Mouse (Mus musculus) hindbrain, embryonic 12.5 days (tissue): Measurements from ENCODE around the gene Hoxd4. TPM values are rescaled to one million over a fixed set of nuclear protein-coding genes. Genes with fewer than 3 reads are reported as not detected.

Experiments
- ATAC-seq: fragments of 200-750 bp; cut with Nextera tagmentation; 2 replicates; pipeline ENCODE4 v1.8.0; 2017; ENCODE audit warnings: moderate TSS enrichment; ENCODE audit not compliant: low FRiP score
- H3K27ac ChIP-seq: fragments of 300-500 bp; sonication (generic); 2 replicates; pipeline ENCODE4 v1.5.1; 2016; ENCODE audit warnings: mild to moderate bottlenecking
- H3K27me3 ChIP-seq: fragments of 300-500 bp; sonication (generic); 2 replicates; pipeline ENCODE4 v1.6.1; 2016; ENCODE audit warnings: mild to moderate bottlenecking
- H3K36me3 ChIP-seq: fragments of 300-500 bp; sonication (generic); 2 replicates; pipeline ENCODE4 v1.6.1; 2016; ENCODE audit warnings: mild to moderate bottlenecking
- H3K4me1 ChIP-seq: fragments of 300-500 bp; sonication (generic); 2 replicates; pipeline ENCODE4 v1.6.1; 2016
- H3K4me2 ChIP-seq: fragments of 300-500 bp; sonication (generic); replicated peaks from 2 replicates; pipeline ENCODE4 v1.6.1; 2016; ENCODE audit warnings: mild to moderate bottlenecking
- H3K4me3 ChIP-seq: fragments of 300-500 bp; sonication (generic); 2 replicates; pipeline ENCODE4 v1.5.1; 2016; ENCODE audit warnings: mild to moderate bottlenecking
- H3K9ac ChIP-seq: fragments of 300-500 bp; sonication (generic); 2 replicates; pipeline ENCODE4 v1.6.1; 2016; ENCODE audit warnings: mild to moderate bottlenecking, moderate library complexity
- H3K9me3 ChIP-seq: fragments of 300-500 bp; sonication (generic); replicated peaks from 2 replicates; pipeline ENCODE4 v1.6.1; 2016; ENCODE audit warnings: mild to moderate bottlenecking
- WGBS: fragments of 180-500 bp; shearing (Covaris S2); methylation state at CpG from one replicate; pipeline ENCODE4 v1.1.7; 2016; 5-methylcytosine and 5-hydroxymethylcytosine counted together
- polyA plus RNA-seq: library from polyadenylated mRNA; unstranded; fragments of >200 nt; fragmentation: Nextera tagmentation; extraction: Ambion mirVana; gene quantifications from 2 replicates; pipeline ENCODE4 v1.2.1, GENCODE M21; 2016

The Hoxd4 gene
- polyA plus RNA-seq, 1 experiment from 2014 or later, result 3.6 TPM

- no peaks in the 10 kb centered on the region for H3K4me1 ChIP-seq
- H3K9ac ChIP-seq, result no peak overlapping the region
- H3K27me3 ChIP-seq, result peaks cover 100% of the 10 kb centered on the region
- no peaks in the 10 kb centered on the region for H3K9me3 ChIP-seq
- no peak overlapping the region for H3K27ac ChIP-seq
- H3K36me3 ChIP-seq, result no peaks in the 10 kb centered on the region
- no peak overlapping the region for H3K4me2 ChIP-seq
- ATAC-seq, result no peak
- H3K4me3 ChIP-seq, result no peak overlapping the region
- WGBS, result 7% methylated on average over 5 of the region's 5 CpGs
Measured at GRCm38 (mm10) chr2:74720955-74721491, 9.3 kb downstream of the Hoxd4 start.

GRCm38 (mm10) chr2:74721882-74722281 is 10.2 kb downstream of the Hoxd4 start:
- WGBS, result 3% methylated on average over 6 of the region's 6 CpGs
- H3K9ac ChIP-seq, result no peak overlapping the region
- peaks cover 100% of the 10 kb centered on the region for H3K27me3 ChIP-seq
- no peaks in the 10 kb centered on the region for H3K36me3 ChIP-seq
- peak overlapping the region; percentile 49; the same call in 1 of the 2 replicates for H3K4me2 ChIP-seq
- no peak for ATAC-seq
- H3K4me1 ChIP-seq, result no peaks in the 10 kb centered on the region
- no peak overlapping the region for H3K27ac ChIP-seq
- H3K9me3 ChIP-seq, result no peaks in the 10 kb centered on the region
- no peak overlapping the region for H3K4me3 ChIP-seq

- no peak for ATAC-seq
Measured at GRCm38 (mm10) chr2:74722949-74723348, 11.2 kb downstream of the Hoxd4 start.

GRCm38 (mm10) chr2:74724244-74725015 is 12.7 kb downstream of the Hoxd4 start:
- H3K4me1 ChIP-seq, result no peaks in the 10 kb centered on the region
- H3K36me3 ChIP-seq, result no peaks in the 10 kb centered on the region
- H3K4me2 ChIP-seq, result peak overlapping the region; percentile 49
- peaks cover 99% of the 10 kb centered on the region for H3K27me3 ChIP-seq
- no peak for ATAC-seq
- peak overlapping the region; percentile 16 for H3K4me3 ChIP-seq
- H3K27ac ChIP-seq, result peak overlapping the region; percentile 52
- H3K9me3 ChIP-seq, result no peaks in the 10 kb centered on the region
- WGBS, result 9% methylated on average over 7 of the region's 7 CpGs
- peak overlapping the region; percentile 53 for H3K9ac ChIP-seq

More at GRCm38 (mm10) chr2:74722949-74723348, 11.2 kb downstream of the Hoxd4 start:
- WGBS, result 4% methylated on average over 8 of the region's 8 CpGs
- Histone ChIP-seq H3K27ac (no peak overlapping the region), H3K9me3 (no peaks in the 10 kb centered on the region), H3K4me1 (no peaks in the 10 kb centered on the region), H3K27me3 (peaks cover 100% of the 10 kb centered on the region), H3K4me3 (peak overlapping the region; percentile 16), H3K9ac (0 out of 2 replicates have a peak overlapping the region, but pooled peaks have one; percentile 2), H3K36me3 (no peaks in the 10 kb centered on the region), H3K4me2 (peak overlapping the region; percentile 49)

DNA sequence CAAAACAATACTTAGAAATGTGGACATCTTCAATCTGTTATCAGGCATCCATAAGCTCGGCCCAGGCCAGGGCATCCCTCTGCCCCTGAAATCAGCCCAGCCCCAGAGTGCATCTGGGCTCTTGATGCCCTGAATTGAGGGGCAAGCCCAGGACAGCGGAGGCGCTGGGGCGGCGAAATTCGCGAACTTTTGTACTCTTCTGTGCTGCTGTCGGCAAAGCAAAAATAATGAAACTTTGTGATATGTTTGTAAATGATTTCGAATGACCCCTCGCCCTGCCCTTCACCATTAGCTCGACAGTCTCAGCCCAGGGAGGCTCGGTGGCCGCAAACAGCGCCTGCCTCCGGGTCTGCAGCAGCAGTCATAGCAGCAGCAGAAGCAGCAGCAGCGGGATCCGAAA is 13.4 kb downstream of the Hoxd4 start:
- 2% methylated on average over 17 of the region's 17 CpGs for WGBS

DNA sequence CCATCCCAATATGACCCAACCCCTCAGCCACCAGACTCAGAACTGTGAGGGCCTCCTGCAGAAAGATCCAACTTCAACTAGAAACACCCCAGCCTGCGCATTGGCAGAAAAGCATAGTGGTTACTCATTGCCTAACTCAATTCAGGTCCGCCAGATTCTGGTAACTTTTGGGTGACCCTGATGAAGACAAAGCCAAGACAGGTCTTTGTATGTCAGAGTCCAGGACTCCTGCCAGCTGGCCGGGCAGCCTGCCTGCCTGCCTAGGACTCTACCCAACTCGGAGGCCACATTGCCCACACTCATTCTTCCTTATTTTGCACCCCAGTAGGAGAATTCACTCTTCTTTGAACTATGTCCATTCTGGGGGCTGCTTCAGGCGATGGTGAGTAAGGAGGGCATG is 14.8 kb downstream of the Hoxd4 start, which contains the start of gene Gm28230:
Gene Gm28230, plus strand, starts transcription at position 178 of the 400 bp plus-strand sequence.
- peak within 1 kb of the TSS; percentile 73 for H3K9ac ChIP-seq
- 5% methylated on average over 5 of the region's 5 CpGs for WGBS
- H3K27ac ChIP-seq, result peak within 1 kb of the TSS; percentile 85
- H3K27me3 ChIP-seq, result peaks cover 96% of the 10 kb centered on the region
- peak within 1 kb of the TSS; percentile 49 for H3K4me3 ChIP-seq
- ATAC-seq, result no peak; the same call in 1 of the 2 replicates
- H3K4me2 ChIP-seq, result peak within 1 kb of the TSS; percentile 49
- no peaks in the 10 kb centered on the region for H3K4me1 ChIP-seq
- H3K36me3 ChIP-seq, result no peaks in the 10 kb centered on the region
- H3K9me3 ChIP-seq, result no peaks in the 10 kb centered on the region

More for the DNA sequence above, 13.4 kb downstream of the Hoxd4 start:
- Histone ChIP-seq H3K4me1 (no peaks in the 10 kb centered on the region), H3K27ac (peak overlapping the region; percentile 85; the same call in 1 of the 2 replicates), H3K9ac (peak overlapping the region; percentile 53), H3K9me3 (no peaks in the 10 kb centered on the region), H3K27me3 (peaks cover 97% of the 10 kb centered on the region), H3K36me3 (no peaks in the 10 kb centered on the region), H3K4me2 (peak overlapping the region; percentile 49), H3K4me3 (peak overlapping the region; percentile 49)
- ATAC-seq, result no peak

DNA sequence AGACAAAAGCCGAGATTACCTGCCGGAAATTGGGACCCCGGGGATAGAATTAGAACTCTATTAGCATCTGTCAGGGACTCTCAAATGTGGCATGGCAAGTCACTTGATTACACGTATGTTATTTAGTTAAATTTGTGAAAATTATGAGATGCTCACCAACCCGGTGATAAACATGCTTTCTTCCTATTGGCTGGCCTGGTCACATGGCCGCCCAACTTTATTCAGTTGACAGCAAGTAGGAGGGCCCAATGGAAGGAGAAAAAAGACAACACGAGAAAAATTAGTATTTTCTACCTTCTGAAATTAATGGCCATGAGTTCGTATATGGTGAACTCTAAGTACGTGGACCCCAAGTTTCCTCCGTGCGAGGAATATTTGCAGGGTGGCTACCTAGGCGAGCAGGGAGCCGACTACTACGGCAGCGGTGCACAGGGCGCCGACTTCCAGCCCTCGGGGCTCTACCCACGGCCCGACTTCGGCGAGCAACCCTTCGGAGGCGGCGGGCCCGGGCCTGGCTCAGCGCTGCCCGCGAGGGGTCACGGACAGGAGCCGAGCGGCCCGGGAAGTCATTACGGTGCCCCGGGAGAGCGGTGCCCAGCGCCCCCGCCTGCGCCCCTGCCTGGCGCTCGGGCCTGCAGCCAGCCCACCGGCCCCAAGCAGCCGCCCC is 15.4 kb downstream of the Hoxd4 start:
- peak overlapping the region; percentile 73 for H3K9ac ChIP-seq
- no peaks in the 10 kb centered on the region for H3K36me3 ChIP-seq
- H3K9me3 ChIP-seq, result no peaks in the 10 kb centered on the region
- no peaks in the 10 kb centered on the region for H3K4me1 ChIP-seq
- H3K27ac ChIP-seq, result peak overlapping the region; percentile 85
- WGBS, result under 1% methylated on average over 42 of the region's 43 CpGs
- ATAC-seq, result peak; percentile 62; the same call in 1 of the 2 replicates
- peak overlapping the region; percentile 49 for H3K4me3 ChIP-seq
- peaks cover 95% of the 10 kb centered on the region for H3K27me3 ChIP-seq
- peak overlapping the region; percentile 49 for H3K4me2 ChIP-seq

GRCm38 (mm10) chr2:74727640-74728302 is 16.0 kb downstream of the Hoxd4 start:
- Histone ChIP-seq H3K36me3 (no peaks in the 10 kb centered on the region), H3K4me3 (peak overlapping the region; percentile 49), H3K27ac (peak overlapping the region; percentile 81), H3K27me3 (peaks cover 95% of the 10 kb centered on the region), H3K9ac (peak overlapping the region; percentile 73), H3K9me3 (no peaks in the 10 kb centered on the region), H3K4me1 (no peaks in the 10 kb centered on the region), H3K4me2 (peak overlapping the region; percentile 49)
- ATAC-seq, result 0 out of 2 replicates have a peak, but pooled peaks have one; percentile 19
- WGBS, result under 1% methylated on average over 24 of the region's 25 CpGs

- Histone ChIP-seq H3K27me3 (peaks cover 95% of the 10 kb centered on the region), H3K4me3 (peak overlapping the region; percentile 49), H3K36me3 (no peaks in the 10 kb centered on the region), H3K27ac (peak overlapping the region; percentile 81), H3K9ac (peak overlapping the region; percentile 73), H3K9me3 (no peaks in the 10 kb centered on the region), H3K4me1 (no peaks in the 10 kb centered on the region), H3K4me2 (peak overlapping the region; percentile 49)
- no peak for ATAC-seq
- 2% methylated on average over 13 of the region's 13 CpGs for WGBS
Measured at GRCm38 (mm10) chr2:74728303-74728680, 16.6 kb downstream of the Hoxd4 start.

- H3K4me3 ChIP-seq, result peak overlapping the region; percentile 44
- WGBS, result 2% methylated on average over 8 of the region's 8 CpGs
- H3K36me3 ChIP-seq, result no peaks in the 10 kb centered on the region
- no peaks in the 10 kb centered on the region for H3K4me1 ChIP-seq
- peak overlapping the region; percentile 51; the same call in 1 of the 2 replicates for H3K9ac ChIP-seq
- H3K9me3 ChIP-seq, result no peaks in the 10 kb centered on the region
- peaks cover 91% of the 10 kb centered on the region for H3K27me3 ChIP-seq
- peak overlapping the region; percentile 49 for H3K4me2 ChIP-seq
- H3K27ac ChIP-seq, result peak overlapping the region; percentile 97
- no peak for ATAC-seq
Measured at GRCm38 (mm10) chr2:74730331-74730730, 18.6 kb downstream of the Hoxd4 start.

GRCm38 (mm10) chr2:74731055-74731454 is 19.3 kb downstream of the Hoxd4 start:
- Histone ChIP-seq H3K9me3 (no peaks in the 10 kb centered on the region), H3K36me3 (no peaks in the 10 kb centered on the region), H3K9ac (peak overlapping the region; percentile 51), H3K4me3 (peak overlapping the region; percentile 44), H3K4me2 (peak overlapping the region; percentile 49), H3K4me1 (no peaks in the 10 kb centered on the region), H3K27ac (peak overlapping the region; percentile 97), H3K27me3 (peaks cover 91% of the 10 kb centered on the region)
- ATAC-seq, result no peak
